Mouse (Mus musculus) kidney, postnatal 25 days (tissue): ENCODE data around the gene Susd1.

Source experiments
- DNase-seq, 2 experiments: peaks; one replicate each; pipeline ENCODE4 v3.0.0; 2021; ENCODE audit warnings: mixed read lengths in 2 of 2

Gene Susd1

GRCm38 (mm10) chr4:59437990-59438854 is at the start of gene Susd1:
Gene Susd1, minus strand, starts transcription at chr4:59438633.
- DNase-seq = peak; percentile 72 to 87

DNA sequence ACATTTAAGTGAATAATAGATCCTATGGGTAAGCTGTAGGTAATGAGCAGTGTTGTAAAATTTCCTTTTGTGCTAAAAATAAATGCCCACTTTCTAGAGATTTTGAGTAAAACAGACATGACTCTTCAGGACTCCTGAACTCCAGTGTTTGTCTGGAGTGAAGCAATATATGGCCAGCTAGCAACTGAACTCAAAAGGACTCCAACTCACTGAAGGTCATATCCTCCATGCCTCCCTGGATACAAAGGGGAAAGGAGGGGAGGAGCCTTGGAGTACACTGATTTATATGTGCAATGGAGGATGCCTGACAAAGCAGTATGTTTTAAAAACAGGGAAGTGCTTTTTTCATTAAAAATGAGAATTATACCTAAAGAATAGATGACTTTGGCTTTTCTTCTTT is 32.9 kb upstream of the Susd1 start:
- no peak for DNase-seq

GRCm38 (mm10) chr4:59465449-59465848 is 27.0 kb upstream of the Susd1 start:
- no peak for DNase-seq

GRCm38 (mm10) chr4:59464661-59465060 is 26.2 kb upstream of the Susd1 start:
- no peak for DNase-seq

- DNase-seq = no peak
Measured at GRCm38 (mm10) chr4:59462494-59462893, 24.1 kb upstream of the Susd1 start.

GRCm38 (mm10) chr4:59461116-59461727 is 22.8 kb upstream of the Susd1 start:
- DNase-seq = no peak

DNA sequence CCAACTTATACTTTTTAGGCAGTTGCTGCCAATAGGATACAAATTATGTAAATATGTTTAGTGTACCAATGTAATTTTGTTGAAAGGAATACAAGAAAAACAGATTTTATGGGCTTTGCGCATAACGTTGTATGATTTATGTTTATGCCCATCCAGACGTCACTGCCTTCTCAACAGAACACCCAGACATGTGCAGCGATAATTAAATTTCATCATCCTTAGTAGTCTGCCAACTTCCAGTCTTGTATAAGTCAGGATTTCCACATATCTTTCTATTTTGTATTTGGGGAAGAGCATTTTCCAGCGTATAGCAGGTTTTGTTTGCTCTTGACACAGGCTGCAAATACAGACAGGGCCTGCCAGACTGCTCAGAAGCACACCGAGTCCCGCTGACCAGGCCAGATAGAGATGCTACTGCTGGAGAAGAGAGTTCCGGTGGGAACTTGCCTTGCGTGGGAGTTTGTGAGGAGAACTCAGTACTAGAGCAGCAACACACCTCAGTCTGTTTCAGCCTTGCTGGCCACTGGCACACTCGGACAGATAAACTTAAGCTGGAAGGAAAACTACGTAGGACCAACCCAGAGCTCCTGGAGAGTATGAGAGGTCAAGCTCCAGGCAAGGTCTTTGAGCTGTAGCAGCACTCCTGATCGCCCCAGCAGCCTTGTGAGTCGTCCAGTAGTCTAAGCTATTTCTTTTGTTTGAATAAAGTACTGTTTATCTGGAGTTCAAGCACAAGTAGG is 21.0 kb upstream of the Susd1 start:
- DNase-seq = peak in 1 of 2 experiments; percentile 37

DNA sequence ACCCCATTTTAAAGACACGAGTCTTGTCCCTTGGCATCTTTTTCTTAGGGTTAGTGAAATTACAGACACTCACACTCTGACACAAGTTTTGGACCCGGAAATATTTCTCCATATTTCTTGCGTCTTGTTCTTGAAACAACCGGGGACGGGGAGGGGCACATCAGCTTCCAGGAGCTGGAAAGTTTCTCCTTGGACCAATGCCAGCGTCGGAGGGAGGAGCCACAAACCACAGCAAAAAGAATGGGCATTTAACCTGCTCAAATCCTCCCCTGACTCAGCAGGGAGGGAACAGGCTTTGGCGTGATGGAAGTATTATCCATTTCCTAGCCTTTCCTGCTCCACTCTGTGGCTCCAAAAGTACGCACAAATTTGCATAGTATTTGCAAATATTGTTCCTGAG is 19.5 kb upstream of the Susd1 start:
- peak; percentile 80 to 83 for DNase-seq

GRCm38 (mm10) chr4:59457091-59457490 is 18.7 kb upstream of the Susd1 start:
- DNase-seq = no peak

- DNase-seq = no peak
Measured at GRCm38 (mm10) chr4:59455465-59455864, 17.0 kb upstream of the Susd1 start.

- no peak for DNase-seq
Measured at GRCm38 (mm10) chr4:59454046-59454445, 15.6 kb upstream of the Susd1 start.

DNA sequence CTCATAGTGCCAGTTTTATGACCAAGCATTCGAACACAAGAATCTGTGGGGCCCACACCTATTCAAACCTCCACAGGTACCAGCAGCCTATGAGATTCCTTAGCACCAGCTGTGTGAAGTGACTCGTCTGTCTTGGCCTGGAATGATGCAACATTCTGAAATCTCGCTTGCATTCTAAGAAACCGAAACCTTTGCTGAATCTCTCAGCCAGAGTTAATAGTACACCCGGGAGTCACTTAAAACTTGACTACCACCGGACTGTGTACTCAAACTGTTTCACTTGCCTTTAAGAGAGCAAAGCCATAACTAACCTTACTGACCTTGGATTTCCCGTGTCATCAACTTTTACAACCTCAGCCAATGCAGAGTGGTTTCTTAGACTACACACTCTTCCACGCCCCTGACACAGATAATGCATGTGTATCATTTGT is 14.1 kb upstream of the Susd1 start:
- DNase-seq = peak; percentile 23 to 55

- DNase-seq = no peak
Measured at GRCm38 (mm10) chr4:59450906-59451305, 12.5 kb upstream of the Susd1 start.

DNA sequence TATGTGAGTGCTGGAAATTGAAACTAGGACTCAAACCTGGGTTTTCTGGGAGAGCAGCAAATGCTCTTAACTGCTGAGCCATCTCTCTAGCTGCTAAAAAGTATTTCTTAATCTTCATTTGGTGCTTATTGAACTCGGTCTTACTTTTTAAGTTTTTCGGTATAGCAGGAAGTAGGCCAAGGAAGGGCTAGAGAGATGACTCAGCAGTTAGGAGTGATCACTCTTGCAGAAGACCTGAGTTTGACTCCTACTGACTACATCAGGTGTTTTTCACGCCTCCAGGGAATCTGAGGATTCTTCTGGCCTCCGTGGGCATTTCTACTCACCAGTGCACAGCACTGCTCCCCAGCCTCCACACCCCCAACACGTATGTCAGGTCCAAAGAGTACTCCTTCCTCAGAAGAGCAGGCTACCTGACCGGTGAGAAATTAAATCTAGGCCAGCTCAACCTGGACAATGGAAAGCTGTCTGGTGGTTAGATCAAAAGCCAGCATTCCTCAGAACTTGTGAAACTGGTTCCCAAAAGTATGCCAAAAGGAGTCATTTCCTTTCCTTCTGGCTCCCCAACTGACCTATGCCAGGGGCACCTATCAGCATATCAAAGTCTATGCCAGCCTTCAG is 11.9 kb upstream of the Susd1 start:
- peak in 1 of 2 experiments; percentile 40 for DNase-seq

- DNase-seq = peak in 1 of 2 experiments; percentile 47
Measured at GRCm38 (mm10) chr4:59447296-59447695, 8.9 kb upstream of the Susd1 start.

GRCm38 (mm10) chr4:59445516-59445915 is 7.1 kb upstream of the Susd1 start:
- peak; percentile 16 to 49 for DNase-seq

DNA sequence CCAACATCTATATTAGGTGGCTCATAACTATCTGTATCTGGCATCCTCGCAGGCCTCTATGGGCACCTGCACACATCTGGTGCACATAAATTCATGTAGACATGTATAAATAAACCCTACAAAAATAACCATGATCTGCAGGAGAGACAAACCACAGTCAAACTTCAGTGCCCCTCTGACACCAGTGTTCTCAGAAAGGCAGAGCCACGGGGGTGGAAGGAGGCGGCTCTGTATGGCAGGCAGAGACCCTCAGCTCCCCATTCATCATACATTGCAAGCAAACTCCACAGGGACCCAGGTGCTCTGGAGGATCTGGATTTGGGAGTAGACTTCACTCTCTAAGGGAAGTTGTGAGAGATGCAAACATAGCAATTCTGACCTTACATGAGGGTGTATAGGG is 6.6 kb upstream of the Susd1 start:
- DNase-seq = no peak

GRCm38 (mm10) chr4:59444085-59444484 is 5.7 kb upstream of the Susd1 start:
- DNase-seq = no peak

DNA sequence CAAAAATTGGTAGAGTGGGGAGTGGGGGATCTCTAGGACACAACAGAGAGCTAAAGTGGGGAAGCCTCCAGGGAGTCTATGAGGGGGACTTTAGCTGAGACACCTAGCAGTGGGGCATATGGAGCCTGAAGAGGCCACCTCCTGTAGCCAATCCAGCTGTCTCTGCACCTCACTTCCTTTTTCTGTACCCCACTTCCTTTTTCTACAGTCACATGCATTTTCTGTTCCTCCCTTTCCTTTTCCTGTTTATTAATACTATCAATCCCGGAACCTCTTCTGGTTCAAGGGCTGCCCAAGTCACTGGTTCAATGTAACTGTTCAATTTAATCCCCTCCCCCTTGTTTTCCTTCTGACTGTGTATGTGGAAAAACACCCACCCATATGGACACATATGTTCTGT is 2.8 kb upstream of the Susd1 start:
- DNase-seq = no peak

DNA sequence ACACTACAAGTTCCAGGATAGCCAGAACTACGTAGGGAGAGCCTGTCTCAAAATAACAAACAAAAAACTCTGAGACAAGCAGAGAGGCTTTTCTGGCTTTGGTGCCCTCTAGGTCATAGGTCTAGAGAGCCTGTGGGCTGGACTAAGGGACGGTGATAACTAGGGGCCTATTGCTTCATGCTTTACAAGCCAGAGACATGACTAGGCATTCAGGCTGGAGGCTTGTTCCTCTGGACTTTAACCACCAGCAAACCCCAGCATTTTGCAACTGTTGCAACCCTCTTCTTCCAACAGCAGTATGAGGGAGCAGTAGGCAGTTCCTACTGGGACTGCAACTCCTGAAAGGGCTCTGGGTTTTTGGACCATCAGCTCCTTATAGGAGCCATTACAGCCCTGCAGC is 1.5 kb upstream of the Susd1 start:
- DNase-seq = peak; percentile 40 to 81

GRCm38 (mm10) chr4:59439041-59439440 is 608 bp upstream of the Susd1 start:
- no peak for DNase-seq

- DNase-seq = no peak
Measured at GRCm38 (mm10) chr4:59435951-59436350, 2.5 kb downstream of the Susd1 start.

- peak; percentile 11 to 59 for DNase-seq
Measured at GRCm38 (mm10) chr4:59434039-59434438, 4.4 kb downstream of the Susd1 start.
